Mouse (Mus musculus) c-Kit-positive CD71-positive TER-119-positive erythroid progenitor cells, embryonic 14.5 days (primary cell): ENCODE measurements around the gene Tenm4.

Source experiments
- DNase-seq: peaks from one replicate; pipeline ENCODE4 v3.0.0-alpha.2; 2013; ENCODE audit warnings: low spot score

Tenm4 gene

DNA sequence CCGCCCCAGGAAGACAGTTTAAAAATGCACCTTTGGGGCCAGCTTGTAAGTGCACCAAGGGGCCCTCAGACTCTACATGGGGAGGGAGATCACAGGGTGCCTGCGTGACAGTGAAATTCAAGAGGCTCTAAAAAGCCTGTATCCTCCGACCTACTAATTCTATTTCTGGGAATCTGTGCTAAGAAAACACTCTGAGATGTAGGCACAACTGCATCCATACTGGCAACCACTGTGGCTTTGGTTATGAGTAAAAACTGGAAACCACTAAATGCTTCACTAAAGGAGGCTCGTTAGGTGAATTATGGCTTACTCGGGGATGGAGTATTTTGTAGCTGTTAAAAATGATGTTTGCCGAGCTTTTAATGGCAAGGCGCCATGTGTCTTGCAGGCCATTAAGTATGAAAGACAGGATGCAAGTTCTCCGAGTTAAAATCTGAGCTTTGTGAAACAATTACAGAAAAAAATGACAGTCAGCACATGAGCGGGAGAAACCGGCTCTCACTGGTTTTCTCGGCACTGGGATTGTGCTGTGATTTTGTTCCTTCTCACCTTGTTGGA lies 238.4 kb downstream of the Tenm4 start:
- no peak for DNase-seq

DNA sequence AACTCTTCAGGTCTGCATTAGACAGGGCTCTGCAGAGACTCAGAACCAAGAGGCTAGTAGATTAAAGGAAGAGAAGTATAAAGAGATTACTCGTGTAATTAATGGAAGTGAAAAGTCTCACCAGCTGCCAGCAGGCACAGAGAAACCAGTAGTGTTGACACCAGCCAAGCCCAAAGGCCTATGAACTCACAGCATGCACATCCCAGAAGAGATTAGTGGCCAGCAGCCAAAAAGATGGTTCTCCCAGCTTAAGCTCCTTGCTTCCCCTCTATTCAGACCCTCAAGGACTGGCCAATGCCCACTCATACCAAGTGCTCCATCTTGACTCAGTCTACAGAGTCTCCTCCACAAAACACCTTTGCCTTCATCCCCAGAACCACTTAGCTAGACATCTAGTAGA lies 242.8 kb downstream of the Tenm4 start:
- no peak for DNase-seq

DNA sequence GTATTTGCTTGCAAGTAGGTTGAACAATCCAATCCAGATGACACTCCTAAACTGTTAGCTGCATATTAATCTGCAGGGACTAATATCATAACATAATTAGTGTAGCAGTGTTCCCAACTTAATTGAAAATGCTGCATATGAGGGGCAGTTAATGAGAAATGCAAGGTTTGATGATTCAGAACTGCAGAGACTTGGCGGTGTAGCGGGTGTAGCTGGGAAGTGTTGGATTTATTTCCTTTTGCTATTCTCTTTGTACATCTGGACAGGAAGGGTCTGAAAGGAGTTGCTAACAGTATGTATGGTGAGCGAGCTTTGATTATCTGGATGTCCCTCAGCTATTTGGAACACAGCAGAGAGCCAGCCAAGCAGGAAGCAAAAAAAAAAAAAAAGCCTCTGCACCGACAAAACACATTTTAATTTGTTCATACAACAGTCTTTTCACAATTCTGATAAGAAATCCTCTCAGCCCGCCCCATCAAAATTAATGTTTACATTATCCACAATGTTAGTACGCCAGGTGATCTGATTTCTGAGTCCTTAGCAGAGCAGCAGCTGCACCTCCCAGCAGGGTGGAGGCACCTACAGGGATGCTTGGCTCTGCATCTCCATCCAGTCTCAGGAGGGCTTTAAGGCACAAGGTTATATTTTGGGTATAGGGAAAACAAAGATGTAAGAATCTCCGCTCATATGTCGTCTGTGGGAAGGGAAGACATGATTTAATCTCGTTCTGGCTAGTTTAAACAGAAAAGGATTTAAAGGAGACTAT lies 243.4 kb downstream of the Tenm4 start:
- DNase-seq: no peak

DNA sequence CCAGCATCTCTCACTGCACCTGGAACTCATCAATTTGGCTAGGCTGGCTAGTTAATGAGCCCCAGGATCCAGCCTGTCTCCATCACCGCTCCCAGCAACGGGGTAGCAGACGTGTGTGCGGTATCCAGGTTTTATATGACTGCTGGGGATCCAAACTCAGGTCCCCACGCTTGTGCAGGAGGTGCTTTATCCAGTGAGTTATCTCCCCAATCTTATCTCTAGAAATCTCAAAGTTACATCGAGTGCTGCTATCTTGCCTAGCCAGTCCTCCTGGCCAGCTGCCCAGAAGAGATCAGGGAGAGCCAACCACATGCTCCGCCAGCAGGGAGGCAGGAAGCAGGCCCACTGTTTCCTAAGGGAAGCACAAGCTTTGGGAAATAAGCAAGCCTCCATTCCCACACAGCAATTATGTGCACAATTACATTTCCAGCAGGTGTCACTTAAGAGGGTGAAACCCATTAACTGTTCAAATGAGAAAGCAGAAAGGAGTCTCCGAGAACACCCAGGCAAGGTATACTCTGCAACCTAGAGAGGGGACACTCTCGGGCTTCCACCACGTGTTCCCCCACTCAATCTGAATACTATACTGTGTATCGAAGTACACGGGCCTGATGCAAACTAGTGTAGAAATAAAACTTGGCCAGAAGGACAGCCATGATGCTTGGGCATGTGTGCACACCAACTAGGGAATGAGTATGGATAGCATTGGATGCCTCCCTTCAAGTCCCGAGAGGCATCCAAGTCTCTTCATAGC lies 246.4 kb downstream of the Tenm4 start:
- DNase-seq: no peak

DNA sequence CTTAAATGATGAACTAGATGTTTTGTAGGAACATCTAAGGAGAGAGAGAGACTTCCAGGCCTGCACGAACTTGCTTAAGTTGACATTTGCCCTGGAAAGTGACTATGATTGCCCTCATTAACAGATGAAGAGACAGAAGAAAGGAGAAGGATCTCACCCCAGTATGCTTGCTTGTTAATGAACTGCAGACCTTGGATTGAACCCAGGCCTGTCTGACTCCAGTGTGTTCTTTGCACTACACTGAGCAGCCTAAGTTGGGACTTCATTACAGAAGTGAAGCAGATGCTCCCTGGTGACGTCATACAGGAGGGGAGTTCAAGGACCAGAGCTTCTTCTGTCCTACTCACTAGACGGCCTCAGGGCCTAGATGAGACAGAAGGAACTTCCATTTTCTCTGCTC lies 247.1 kb downstream of the Tenm4 start:
- DNase-seq: no peak

DNA sequence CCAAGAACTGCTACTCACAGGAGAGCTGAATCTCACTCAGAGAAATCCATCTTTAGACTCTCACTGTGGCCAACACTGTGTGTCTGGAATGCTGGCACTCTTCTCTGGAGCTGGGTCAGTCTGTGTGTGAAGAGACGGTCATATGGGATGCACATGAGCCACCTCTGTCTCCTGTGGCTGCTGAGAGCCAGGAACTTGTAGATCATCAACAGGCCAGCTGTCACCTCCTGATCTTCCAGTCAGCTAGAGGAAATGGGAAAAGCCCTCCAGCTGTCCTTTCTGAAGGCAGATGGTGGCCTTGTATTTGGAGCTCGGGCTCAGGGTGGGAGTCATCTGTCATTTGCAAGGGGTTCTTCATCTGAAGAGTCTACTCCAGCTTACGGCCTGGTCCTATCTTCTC lies 249.0 kb downstream of the Tenm4 start:
- no peak for DNase-seq

DNA sequence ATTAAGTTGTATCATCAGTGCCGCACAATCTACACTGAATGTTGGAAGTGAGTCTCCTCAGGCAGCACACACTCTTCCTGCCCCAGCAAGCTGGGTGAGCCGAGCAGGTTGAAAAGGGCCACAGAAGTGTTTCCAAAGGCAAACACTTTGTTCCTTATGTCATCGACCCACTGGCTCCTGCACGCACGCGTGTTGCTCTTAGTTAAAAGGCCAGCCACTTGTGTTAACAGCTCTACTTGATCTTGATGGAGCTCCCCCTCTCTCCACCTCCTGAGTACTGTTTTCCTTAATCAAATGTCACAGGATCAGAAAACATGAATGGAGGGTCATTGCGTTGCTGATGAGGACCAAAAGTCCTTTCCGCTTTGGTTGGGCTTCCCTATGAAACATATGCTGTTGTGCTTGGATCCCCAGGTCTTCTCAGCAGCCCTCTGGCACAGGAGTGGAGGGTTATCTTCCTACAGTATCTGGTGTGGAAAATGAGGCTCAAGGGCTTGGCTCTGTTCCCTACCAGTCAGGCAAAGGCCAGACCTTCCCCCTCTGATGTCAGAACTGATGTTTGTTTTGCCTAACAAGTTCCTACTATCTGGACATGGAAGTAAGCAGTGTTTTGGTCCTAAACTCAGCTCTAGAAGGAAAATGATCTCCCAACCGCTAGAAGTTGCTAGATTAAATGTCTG lies 250.0 kb downstream of the Tenm4 start:
- no peak for DNase-seq

DNA sequence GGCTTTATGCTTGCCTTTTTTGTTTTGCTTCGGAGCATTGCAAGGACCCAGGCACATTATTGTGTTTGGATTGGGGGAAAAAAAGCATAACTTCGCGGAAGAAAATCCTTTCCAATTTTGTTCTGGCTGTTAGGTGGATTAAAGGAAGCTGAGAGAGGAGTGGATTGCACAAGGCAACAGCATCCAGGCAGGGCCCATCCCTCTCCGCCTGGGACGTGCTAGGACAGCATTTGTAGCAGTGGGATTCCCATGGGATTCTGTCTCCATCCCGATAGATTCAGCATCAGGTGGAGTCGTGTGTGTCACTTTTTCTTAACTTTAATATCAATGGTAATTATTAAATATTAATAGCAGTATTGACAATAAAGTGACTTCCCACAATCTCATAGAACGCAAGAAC lies 255.9 kb downstream of the Tenm4 start:
- no peak for DNase-seq

DNA sequence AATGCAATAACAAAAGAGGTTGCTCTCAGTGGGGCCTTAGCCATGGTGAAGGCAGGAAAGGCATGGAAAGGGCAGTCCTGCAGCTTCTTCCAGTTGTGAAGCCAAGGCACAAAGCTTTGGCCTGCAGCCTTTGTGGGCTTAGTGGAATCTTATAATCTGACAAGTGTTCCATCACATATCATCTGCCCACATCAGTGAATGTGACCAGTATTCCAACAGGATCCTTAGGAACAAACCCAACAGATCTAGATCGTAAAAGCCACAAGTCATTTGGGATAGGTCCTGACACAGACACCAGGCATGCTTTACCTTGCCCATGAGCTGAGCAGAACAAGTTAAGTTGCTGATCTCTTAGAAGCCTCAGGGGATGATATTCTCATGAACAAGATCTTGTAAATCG lies 262.3 kb downstream of the Tenm4 start:
- DNase-seq: no peak

DNA sequence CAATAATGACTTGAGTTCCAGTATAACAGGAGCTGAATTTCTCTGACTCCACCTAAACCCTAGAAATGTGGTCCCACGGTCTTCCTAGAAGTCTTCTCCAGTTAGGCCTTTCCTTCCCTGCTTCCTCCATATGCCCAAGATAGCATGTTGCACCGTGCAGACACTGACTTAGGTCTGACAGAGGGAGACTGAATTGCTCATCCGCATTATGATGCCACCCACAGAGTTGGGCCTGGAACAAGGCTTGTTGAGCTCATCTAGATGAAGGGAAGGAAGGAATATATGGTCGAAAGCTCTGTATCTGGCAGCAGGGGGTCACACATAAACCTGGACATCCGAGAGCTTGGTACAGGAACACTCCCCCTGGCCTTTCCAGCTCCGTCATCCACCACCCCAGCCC lies 267.3 kb downstream of the Tenm4 start:
- DNase-seq: no peak

DNA sequence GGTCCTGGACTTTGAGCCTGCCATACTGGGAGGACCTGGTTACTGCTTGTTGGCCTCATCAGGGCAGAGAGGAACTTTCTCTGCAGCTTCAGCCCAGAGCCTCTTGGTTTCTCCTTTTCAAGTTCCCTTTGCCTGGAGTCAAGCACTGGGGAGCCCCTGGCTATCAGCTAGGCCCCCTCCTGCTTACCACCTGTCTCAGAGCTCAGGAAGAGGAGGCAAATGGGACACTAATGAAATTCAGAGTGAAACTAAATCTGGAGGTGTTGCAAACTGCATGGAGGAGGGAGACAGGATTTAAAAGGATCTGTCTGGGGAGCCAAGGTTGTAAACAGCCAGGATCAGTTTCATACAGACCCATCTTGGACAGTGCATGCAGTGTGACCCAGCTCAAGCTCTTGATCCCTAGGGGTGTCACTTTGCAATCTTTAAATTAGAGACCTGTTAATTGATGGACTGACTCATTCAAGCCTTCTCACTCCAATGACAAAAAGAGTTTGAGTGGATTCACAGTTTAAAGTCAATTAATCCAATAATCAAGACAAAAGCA lies 269.2 kb downstream of the Tenm4 start:
- no peak for DNase-seq

DNA sequence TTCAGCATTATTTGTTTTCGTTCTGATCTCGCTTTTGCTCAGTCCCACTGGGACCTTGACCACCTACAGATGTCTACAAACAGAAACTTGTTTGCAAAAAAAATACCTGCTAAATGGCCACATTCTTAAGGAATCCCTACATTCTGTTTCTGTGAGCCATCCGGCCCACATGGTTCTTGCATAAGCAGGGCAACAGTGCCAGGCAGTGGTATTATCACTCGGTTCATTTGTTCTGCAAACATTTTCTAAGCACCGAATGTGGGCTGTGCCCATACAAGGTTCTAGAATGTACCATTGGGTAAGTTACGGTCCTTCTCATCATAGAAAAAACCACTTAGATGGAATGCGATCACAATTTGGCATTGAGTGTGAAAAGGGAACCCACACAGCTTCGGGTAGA lies 274.7 kb downstream of the Tenm4 start:
- DNase-seq: no peak

DNA sequence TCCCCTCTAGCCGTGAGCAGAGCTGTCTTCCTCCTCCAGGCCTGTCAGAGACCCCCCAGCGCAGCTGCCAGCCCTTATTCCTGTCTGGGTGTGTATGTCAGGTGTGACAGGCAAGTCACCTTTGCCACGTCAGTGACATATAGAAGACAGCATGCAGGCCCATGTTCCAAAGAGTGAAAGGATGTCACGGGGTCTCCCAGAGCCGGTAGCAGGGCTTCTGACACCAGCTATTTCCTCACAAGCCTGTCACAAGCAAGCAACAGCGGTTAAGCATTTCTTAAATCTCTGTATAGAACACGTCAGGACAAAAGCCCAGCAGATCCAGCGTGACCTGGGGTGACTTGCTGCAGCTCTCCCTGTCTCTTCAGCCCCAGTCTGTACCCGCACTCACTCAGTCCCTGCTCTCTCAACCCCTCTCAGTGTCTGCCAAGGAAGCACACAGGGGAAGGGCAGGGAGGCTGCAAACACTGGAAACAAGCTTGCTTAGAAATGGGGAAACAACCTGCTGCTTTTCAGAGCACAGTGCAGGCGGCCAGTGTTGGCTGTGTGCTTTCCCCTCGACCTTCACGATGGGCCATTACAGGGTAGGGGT lies 276.9 kb downstream of the Tenm4 start:
- no peak for DNase-seq

DNA sequence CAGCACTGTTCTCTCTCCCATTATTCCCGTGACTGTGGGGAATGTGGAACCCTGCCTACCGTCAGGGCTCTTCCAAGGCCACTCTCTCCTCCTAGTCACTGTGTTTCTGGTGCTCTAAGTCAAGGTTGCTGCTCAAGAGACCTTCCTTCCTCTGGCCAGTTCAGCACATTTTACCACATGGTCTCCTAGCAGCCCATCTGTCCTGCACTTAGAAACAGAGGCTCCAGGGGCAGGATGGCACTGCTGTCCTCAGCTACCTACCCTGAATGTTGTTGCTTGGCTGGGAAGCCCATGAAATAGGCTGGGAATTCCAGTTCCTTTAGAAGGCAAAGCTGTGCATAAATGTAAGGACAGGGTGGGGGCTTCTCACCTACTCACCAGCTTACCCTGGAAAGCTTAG lies 284.9 kb downstream of the Tenm4 start:
- DNase-seq: no peak

DNA sequence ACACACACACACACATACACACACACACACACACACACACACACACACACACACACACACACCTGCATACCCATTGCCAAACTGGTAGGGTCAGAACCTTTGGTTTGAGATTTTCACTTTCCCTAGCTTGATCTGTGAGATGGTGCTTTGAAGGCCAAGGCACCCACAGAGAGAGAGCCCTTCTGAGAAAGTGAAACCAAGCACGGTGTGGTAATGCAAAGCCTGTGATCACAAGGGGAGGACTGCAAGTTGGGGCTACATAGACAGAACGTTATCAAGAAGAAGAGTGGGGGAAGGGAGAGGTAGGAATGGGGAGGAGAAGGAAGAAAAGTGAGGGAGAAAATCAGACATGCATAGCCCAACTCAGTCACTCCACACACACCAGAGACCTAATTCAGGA lies 285.6 kb downstream of the Tenm4 start:
- DNase-seq: no peak

DNA sequence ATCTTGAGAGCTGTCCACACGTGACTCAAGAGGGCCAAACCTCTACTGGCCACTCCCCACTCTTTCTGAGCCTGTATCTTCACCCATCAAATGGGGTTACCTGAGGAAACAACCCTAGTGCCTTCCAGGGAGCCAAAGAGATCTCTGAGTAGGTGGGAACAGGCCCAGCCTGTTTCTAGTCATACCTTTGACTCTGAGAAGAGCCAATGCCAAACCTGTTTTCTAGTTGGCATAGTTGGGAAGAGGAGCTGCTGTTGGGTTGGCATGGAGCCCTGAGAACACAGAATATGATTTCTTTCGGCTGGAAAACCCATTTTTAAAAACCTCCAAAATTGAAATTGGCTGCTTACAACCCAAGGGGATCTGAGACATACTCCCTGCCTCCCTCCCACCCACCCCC lies 286.8 kb downstream of the Tenm4 start:
- no peak for DNase-seq

DNA sequence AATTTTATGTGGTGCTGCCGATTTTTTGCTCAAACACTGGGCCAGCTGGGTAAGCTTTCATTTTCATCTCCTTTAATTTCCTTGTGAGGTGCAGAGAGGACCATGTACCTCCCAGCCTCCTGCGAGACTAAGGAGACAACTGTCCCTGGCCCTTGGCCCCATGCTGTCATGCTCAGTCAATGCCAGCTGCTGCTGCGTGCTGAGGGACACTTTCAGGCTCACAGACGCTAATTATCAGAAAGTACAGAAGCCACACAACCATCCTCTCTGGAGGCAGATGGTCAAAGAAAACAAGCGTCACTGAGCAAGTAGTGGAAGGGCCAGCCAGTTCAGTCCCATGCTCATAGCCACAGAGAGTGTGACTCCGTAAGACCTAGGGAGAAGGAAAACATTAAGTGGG lies 287.9 kb downstream of the Tenm4 start:
- no peak for DNase-seq

DNA sequence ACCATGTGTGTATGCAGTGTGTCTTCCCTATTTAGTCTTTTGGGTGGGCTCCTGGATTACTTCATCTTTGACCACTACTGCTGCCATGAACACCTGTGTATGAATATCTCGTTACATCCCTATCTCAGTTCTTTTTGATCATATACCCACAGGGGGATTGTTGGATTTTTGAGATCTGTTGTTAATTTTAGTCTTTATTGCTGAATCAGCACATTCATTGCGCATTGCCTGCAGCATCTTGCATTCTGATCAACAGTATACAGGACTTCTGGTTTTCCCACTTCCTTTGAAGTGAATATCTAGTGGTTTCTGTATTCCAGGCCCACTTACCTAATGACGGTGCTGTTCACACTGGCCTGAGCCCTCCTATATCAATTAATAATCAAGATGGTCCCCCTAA lies 295.7 kb downstream of the Tenm4 start:
- DNase-seq: no peak

DNA sequence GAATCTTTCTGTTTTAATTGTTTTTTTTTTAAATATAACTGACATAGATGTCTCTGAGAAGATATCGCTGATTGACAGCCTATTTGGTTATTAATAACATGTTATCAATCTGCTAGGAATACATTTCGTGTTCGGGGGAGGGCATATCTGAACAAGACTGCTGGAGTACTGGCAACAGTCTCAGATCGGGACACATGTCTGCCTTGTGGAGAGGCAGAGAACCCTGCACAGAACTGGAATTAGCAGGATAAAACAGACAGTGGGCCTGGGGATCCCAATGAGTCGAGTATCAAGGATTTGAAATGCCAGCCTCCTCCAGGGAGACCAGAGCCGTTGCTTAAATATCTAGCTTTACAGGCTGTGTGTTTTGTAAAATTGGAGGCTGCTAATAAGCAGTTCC lies 299.8 kb downstream of the Tenm4 start:
- DNase-seq: no peak

DNA sequence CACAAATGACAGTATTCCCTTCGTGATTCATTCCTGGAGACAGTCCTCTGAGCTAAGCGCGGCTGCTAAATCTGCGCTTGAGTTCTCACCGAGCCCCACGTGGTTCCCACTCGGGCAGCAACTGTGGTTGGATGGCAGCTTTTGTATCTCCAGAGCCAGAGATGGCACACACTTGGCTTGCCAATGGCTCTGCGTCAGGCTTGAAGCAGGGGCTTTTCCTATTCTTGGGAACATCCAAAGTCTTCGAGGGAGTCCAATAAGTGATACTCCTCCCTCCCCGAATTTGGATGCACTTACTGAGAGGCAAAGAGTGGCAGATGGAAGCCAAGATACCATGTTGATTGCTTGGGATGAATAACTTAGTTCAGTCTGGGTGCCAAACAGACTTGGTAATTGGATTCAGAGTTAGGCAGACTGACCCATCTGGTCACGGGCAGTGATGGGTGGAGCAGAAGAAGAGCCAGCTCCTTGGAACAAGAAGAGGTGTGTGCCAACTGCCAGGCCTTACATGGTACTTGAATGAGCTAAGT lies 303.6 kb downstream of the Tenm4 start:
- no peak for DNase-seq

DNA sequence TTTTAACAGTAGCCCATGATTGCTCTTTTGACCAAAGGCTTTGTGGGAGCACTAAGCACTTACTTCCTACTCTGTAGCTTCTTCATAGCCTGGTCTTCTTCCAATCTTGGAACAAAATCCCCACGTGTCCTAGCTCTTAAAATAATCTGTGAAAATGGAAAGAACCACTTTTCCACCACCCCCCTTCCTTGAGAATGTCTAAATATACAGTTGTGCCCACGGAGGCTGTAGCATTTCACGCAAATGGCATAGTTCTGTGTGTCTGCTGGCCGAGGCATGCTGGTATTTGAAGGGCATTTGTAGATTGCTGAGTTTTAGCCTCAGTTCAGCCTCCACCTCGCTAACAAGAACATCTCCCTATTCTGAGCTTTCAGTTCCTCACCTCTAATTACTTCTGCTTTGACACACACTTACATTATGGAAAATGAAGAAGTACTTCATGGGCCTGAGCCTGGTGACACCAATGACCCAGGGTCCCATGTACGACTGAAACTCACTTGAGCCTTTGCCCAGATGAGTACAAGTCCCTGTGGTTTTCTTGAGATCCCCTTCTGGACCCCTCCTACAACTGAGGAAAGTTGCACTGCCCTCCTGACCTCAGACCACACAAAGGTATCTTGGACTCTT lies 306.1 kb downstream of the Tenm4 start:
- DNase-seq: no peak

DNA sequence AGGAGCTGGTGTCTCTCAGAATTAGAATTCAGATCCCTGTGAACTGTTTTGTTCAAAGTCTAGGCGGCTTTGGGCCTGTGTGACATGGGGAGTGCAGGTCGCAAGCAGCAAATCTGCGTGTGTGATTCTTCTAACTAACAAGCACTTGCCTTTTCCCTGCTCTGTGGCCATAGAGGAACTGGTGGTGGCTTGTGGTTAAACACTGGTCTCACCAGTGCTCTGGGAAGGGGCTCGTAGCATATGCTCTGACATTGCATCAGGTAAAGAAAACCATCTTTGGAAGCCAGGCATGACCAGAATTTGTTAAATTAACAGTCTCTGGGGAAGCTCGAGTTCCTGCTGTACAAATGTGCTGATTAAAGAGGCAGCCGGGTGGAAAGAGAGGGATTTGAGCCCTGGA lies 308.1 kb downstream of the Tenm4 start:
- no peak for DNase-seq
